Comparison of ENCODE assay signal across 10 mouse cellular contexts in the genomic region with DNA sequence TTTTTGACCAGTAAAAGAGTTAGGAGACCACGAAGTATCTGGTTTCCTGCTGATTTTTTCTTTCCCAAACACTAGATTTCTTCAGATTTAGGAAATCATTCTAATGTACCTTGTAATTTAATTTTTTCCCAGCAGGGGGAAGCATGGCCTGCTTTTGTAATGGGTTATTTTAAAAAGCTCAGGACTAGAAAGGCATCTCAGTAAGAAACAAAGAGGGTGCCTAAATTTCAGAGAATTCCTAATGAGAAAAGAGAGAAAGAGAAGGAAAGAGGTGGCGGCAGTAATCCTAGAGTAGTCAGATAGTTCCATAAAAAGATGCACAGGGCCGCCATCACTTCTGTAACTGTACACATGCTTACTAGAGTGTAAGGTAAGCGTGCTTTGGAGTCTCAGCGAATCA. TPM values are rescaled to one million over a fixed set of nuclear protein-coding genes. Genes with fewer than 3 reads are reported as not detected.
DNase-seq lines count a peak whose midpoint lies in the region; ATAC-seq and TF ChIP-seq lines count a peak whose summit lies in the region.
"Had no signal": no experiment of that assay in that cellular context is flagged by ENCODE, and none has a peak within 500 bp of the region (broad histone marks: within the 10 kb centered on the region; RNA-seq: fewer than 3 reads in every experiment).

No protein-coding gene starts in this region.

- no peak for TF ChIP-seq EP300 in MEL (IDR thresholded peaks at IDR 0.05; ENCODE audit: low read depth in 1 of 2, low read length in 2 of 2)

- H3K4me1 ChIP-seq in MEL (ENCODE audit: control insufficient read depth in 1 of 2, insufficient read depth in 2 of 2, low read length in 2 of 2), result no peaks in the 10 kb centered on the region
- H3K4me1 ChIP-seq in embryonic facial prominence, embryonic 13.5 days, result peaks cover 7% of the 10 kb centered on the region
- no peaks in the 10 kb centered on the region for H3K4me1 ChIP-seq in liver, embryonic 11.5 days (replicated peaks; ENCODE audit: control insufficient read depth, insufficient read depth, low read length)

- 51% methylated on average over 5 of the region's 5 CpGs for WGBS in embryonic facial prominence, embryonic 13.5 days
- 56% methylated on average over 5 of the region's 5 CpGs for WGBS in liver, embryonic 11.5 days

- TF ChIP-seq POLR2A in MEL (IDR thresholded peaks at IDR 0.05; ENCODE audit: control insufficient read depth in 1 of 2, insufficient read depth in 1 of 2, low read depth in 1 of 2, low read length in 2 of 2, poor library complexity in 1 of 2), result no peak

- TF ChIP-seq CTCF in MEL (IDR thresholded peaks at IDR 0.05 in 2 of 3, conservative IDR thresholded peaks at IDR 0.05 in 1 of 3; ENCODE audit: control insufficient read depth in 1 of 3, insufficient read depth in 1 of 3, low read depth in 2 of 3, low read length in 3 of 3, poor library complexity in 1 of 3, severe bottlenecking in 1 of 3), result peak in 1 of 3 experiments; percentile 21; a peak in 1 of 6 replicates

- H3K4me2 ChIP-seq in embryonic facial prominence, embryonic 13.5 days, result peak overlapping the region; percentile 28
- H3K4me2 ChIP-seq in liver, embryonic 11.5 days, result no peak overlapping the region
- H3K4me2 ChIP-seq: embryonic facial prominence, embryonic 15.5 days had no signal

- no peak overlapping the region for H3K9ac ChIP-seq in MEL (ENCODE audit: control insufficient read depth, low read depth, low read length, poor library complexity, severe bottlenecking)
- H3K9ac ChIP-seq in embryonic facial prominence, embryonic 13.5 days, result no peak overlapping the region
- H3K9ac ChIP-seq in liver, embryonic 11.5 days (ENCODE audit: low read depth, low read length), result no peak overlapping the region
- H3K9ac ChIP-seq: embryonic facial prominence, embryonic 15.5 days had no signal

- no peaks in the 10 kb centered on the region for H3K9me3 ChIP-seq in MEL (replicated peaks; ENCODE audit: insufficient read depth, low read length)
- no peaks in the 10 kb centered on the region for H3K9me3 ChIP-seq in embryonic facial prominence, embryonic 13.5 days
- H3K9me3 ChIP-seq in liver, embryonic 11.5 days (ENCODE audit: control insufficient read depth, low read length), result no peaks in the 10 kb centered on the region
- H3K9me3 ChIP-seq: embryonic facial prominence, embryonic 15.5 days had no signal

- intact Hi-C loops in heart, postnatal 10 days (cut with DNase I), result loop anchor here (5.0 to 10.0 kb wide), 3 partner anchors 378 to 1473 kb away; no protein-coding TSS in a partner anchor
- intact Hi-C loops in heart, postnatal 36 days (cut with DNase I), result no loop called here
- intact Hi-C loops in left cerebral cortex, postnatal 36 days (cut with DNase I), result loop anchor here (5.0 to 10.0 kb wide), 4 partner anchors 250 to 1470 kb away; no protein-coding TSS in a partner anchor

- H3K79me2 ChIP-seq in MEL (ENCODE audit: control insufficient read depth, insufficient read depth, low read length, poor library complexity), result no peaks in the 10 kb centered on the region

- H3K36me3 ChIP-seq in MEL (ENCODE audit: control insufficient read depth in 1 of 2, insufficient read depth in 2 of 2, low read length in 2 of 2), result no peaks in the 10 kb centered on the region
- H3K36me3 ChIP-seq in embryonic facial prominence, embryonic 13.5 days, result no peaks in the 10 kb centered on the region
- H3K36me3 ChIP-seq in liver, embryonic 11.5 days (ENCODE audit: control insufficient read depth, insufficient read depth, low read length), result no peaks in the 10 kb centered on the region
- H3K36me3 ChIP-seq: embryonic facial prominence, embryonic 15.5 days; G1E had no signal

- TF ChIP-seq RAD21 in MEL (IDR thresholded peaks at IDR 0.05; ENCODE audit: low read depth, low read length), result peak; percentile 34

- H3K4me3 ChIP-seq in MEL (ENCODE audit: control insufficient read depth in 1 of 2, insufficient read depth in 1 of 2, low read depth in 2 of 2, low read length in 2 of 2), result no peak overlapping the region
- no peak overlapping the region for H3K4me3 ChIP-seq in embryonic facial prominence, embryonic 13.5 days
- no peak overlapping the region for H3K4me3 ChIP-seq in liver, embryonic 11.5 days (ENCODE audit: low read depth, low read length)
- H3K4me3 ChIP-seq: embryonic facial prominence, embryonic 15.5 days had no signal

- DNase-seq in heart, postnatal 10 days, result peak; percentile 6 to 27
- no peak for DNase-seq in heart, postnatal 36 days
- DNase-seq in MEL (ENCODE audit: low read depth, low spot score), result no peak
- DNase-seq in left cerebral cortex, postnatal 36 days (ENCODE audit: low spot score in 2 of 2), result peak; percentile 17 to 33
- no peak for DNase-seq in adrenal gland, postnatal 25 days
- no peak for DNase-seq in liver, embryonic 11.5 days (ENCODE audit: low spot score)
- no peak for DNase-seq in heart, adult 9 months (ENCODE audit: low spot score in 2 of 2)

- ATAC-seq in embryonic facial prominence, embryonic 13.5 days (ENCODE audit: insufficient number of reproducible peaks, insufficient read depth, low FRiP score, low TSS enrichment, low read depth), result no peak
- no peak for ATAC-seq in liver, embryonic 11.5 days (replicated peaks; ENCODE audit: low FRiP score)

- H3K27ac ChIP-seq in MEL (ENCODE audit: control insufficient read depth, low read depth, low read length), result no peak overlapping the region
- no peak overlapping the region for H3K27ac ChIP-seq in embryonic facial prominence, embryonic 13.5 days
- no peak overlapping the region for H3K27ac ChIP-seq in liver, embryonic 11.5 days (ENCODE audit: low read depth, low read length)
- H3K27ac ChIP-seq: embryonic facial prominence, embryonic 15.5 days had no signal

- H3K27me3 ChIP-seq in MEL (ENCODE audit: control insufficient read depth in 1 of 2, insufficient read depth in 2 of 2, low read length in 2 of 2), result no peaks in the 10 kb centered on the region
- peaks cover 23% of the 10 kb centered on the region for H3K27me3 ChIP-seq in embryonic facial prominence, embryonic 13.5 days
- peaks cover 17% of the 10 kb centered on the region for H3K27me3 ChIP-seq in liver, embryonic 11.5 days (replicated peaks; ENCODE audit: control insufficient read depth, insufficient read depth, low read length)

TF ChIP-seq in MEL, 35 proteins besides CTCF, POLR2A, EP300 and RAD21:
- TF ChIP-seq E2F4 (IDR thresholded peaks at IDR 0.05; ENCODE audit: borderline replicate concordance, low read depth, low read length), result no peak
- TF ChIP-seq SMC3 (IDR thresholded peaks at IDR 0.05; ENCODE audit: low read depth, low read length), result peak; percentile 39

RNA-seq across cellular contexts. Expression of a gene that starts 2.1 kb away (rescaled TPM):
- total RNA-seq in heart, postnatal 10 days (2021), result under 1 TPM; 0.15 to 0.17 TPM
- under 1 TPM in 1 of 2 experiments, not detected in 1; 0.22 TPM for total RNA-seq in heart, postnatal 36 days (2021)
- not detected in 2 replicates for total RNA-seq in MEL (2012; rRNA removed)
- not detected for polyA plus RNA-seq in MEL (2012; ENCODE audit: insufficient read depth in 1 of 2, insufficient read length in 2 of 2, low read depth in 1 of 2, low replicate concordance in 2 of 2, missing spikeins in 1 of 2)
- 5.9 and 8.8 TPM in 2 replicates for polyA plus RNA-seq in embryonic facial prominence, embryonic 13.5 days (2015; fragmentation: Nextera tagmentation; extraction: Ambion mirVana)
- total RNA-seq in left cerebral cortex, postnatal 36 days (2021), result 10 to 100 TPM; 10.2 to 15.7 TPM
- total RNA-seq in adrenal gland, postnatal 25 days (2021), result 0.64 TPM in 1 of 2 replicates, not detected in the other
- 1.6 and 2.4 TPM in 2 replicates for polyA plus RNA-seq in liver, embryonic 11.5 days (2014; fragmentation: Nextera tagmentation; extraction: Ambion mirVana)
- polyA plus RNA-seq: G1E had no signal

Comparison
In these comparisons a context has a peak if more than half of its experiments do, and no peak if none do; other contexts are left out.
1. DNase-seq: peak in heart, postnatal 10 days (2 of 2) and left cerebral cortex, postnatal 36 days (2 of 2); none in heart, postnatal 36 days (0 of 2), MEL (single experiment), adrenal gland, postnatal 25 days (single experiment), liver, embryonic 11.5 days (single experiment) and heart, adult 9 months (0 of 2).